Mouse (Mus musculus) heart, adult 18-20 months (tissue): ENCODE results near the gene Srgap3. TPM values are rescaled to one million over a fixed set of nuclear protein-coding genes. Genes with fewer than 3 reads are reported as not detected.

Experiments
- DNase-seq, 2 experiments: peaks; one replicate each; pipeline ENCODE4 v3.0.0; 2021 to 2022; ENCODE audit warnings: mixed read lengths in 1 of 2
- long read RNA-seq, 2 experiments: library from polyadenylated mRNA; stranded (forward); transcript quantifications; one replicate each; pipeline ENCODE4 v2.0.0; 2021
- total RNA-seq, 2 experiments: library from RNA; stranded (reverse); gene quantifications; 2 replicates each; pipeline ENCODE4 v1.2.3; 2021

The Srgap3 gene
- total RNA-seq = 1 to 10 TPM in 1 of 2 experiments, under 1 TPM in 1; 0.69 to 1.1 TPM
- long read RNA-seq, experiment 1, partial matches to known transcripts = 1 of 1 reads
- long read RNA-seq, experiment 1, other reads (novel, unspliced or antisense) = 0 of 1 reads
- long read RNA-seq, experiment 2, partial matches to known transcripts = 0 of 1 reads
- long read RNA-seq, experiment 2, other reads (novel, unspliced or antisense) = 1 of 1 reads

GRCm38 (mm10) chr6:112946895-112947436 is at the start of gene Srgap3:
Gene Srgap3, minus strand, starts transcription at chr6:112947266.
- DNase-seq = peak; percentile 85 to 87

GRCm38 (mm10) chr6:112995708-112996107 is 48.6 kb upstream of the Srgap3 start:
- no peak for DNase-seq

- no peak for DNase-seq
These were observed 43.1 kb upstream of the Srgap3 start for GRCm38 (mm10) chr6:112990119-112990518.

GRCm38 (mm10) chr6:112985362-112986314 is 38.6 kb upstream of the Srgap3 start:
- DNase-seq = no peak

GRCm38 (mm10) chr6:112982241-112982640 is 35.2 kb upstream of the Srgap3 start:
- no peak for DNase-seq

GRCm38 (mm10) chr6:112978947-112979346 is 31.9 kb upstream of the Srgap3 start:
- DNase-seq = no peak

GRCm38 (mm10) chr6:112977246-112977645 is 30.2 kb upstream of the Srgap3 start:
- no peak for DNase-seq

GRCm38 (mm10) chr6:112976541-112976940 is 29.5 kb upstream of the Srgap3 start:
- DNase-seq = no peak

GRCm38 (mm10) chr6:112976136-112976535 is 29.1 kb upstream of the Srgap3 start:
- no peak for DNase-seq

- no peak for DNase-seq
These were observed 27.0 kb upstream of the Srgap3 start for GRCm38 (mm10) chr6:112973786-112974720.

- no peak for DNase-seq
These were observed 26.0 kb upstream of the Srgap3 start for GRCm38 (mm10) chr6:112972858-112973631.

- DNase-seq = no peak
These were observed 25.1 kb upstream of the Srgap3 start for GRCm38 (mm10) chr6:112972127-112972526.

GRCm38 (mm10) chr6:112971116-112971768 is 24.2 kb upstream of the Srgap3 start:
- no peak for DNase-seq

GRCm38 (mm10) chr6:112967359-112967758 is 20.3 kb upstream of the Srgap3 start:
- no peak for DNase-seq

GRCm38 (mm10) chr6:112958360-112958759 is 11.3 kb upstream of the Srgap3 start:
- no peak for DNase-seq

- no peak for DNase-seq
These were observed 10.7 kb upstream of the Srgap3 start for GRCm38 (mm10) chr6:112957583-112958280.

GRCm38 (mm10) chr6:112955773-112956172 is 8.7 kb upstream of the Srgap3 start:
- no peak for DNase-seq

GRCm38 (mm10) chr6:112953905-112954304 is 6.8 kb upstream of the Srgap3 start:
- no peak for DNase-seq

- no peak for DNase-seq
These were observed 4.2 kb upstream of the Srgap3 start for GRCm38 (mm10) chr6:112951254-112951653.
